In the genomic region with DNA sequence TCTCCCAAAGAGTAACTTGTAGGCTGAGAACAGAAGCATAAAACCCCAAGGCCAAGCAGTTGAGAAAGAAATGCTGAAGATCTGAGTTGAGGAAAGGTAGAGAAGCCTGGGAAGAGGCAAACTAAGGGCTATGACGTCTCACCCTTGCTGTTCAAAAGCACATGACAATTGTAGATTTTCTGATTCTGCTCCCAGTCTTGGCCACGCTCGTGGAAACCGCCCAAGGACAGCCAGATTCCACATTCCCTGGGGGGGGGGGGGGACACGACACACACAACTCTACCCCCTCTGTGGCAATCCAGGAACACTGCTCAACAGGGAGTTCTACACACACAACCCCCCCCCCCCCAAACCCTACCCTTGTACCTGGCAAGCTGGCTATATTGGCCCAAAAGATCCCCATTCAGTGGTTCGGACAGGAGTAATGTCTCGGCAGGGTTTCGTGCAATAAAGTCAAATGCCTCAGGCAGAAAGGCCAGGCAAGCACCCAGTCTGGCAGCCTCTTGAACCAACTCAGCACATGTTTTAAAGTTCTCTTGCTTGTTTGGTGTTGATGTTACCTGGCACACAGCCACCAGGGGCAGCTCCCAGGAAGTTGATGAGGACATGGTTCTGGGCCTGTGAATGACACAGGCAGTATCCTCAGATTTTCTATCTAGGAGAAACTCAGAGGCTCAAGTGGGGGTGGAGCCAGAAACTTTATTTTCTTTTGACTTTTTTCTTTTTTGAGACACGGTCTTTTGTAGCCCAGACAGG, we compare ENCODE assay signal across 8 mouse cellular contexts. TPM values are rescaled to one million over a fixed set of nuclear protein-coding genes. Genes with fewer than 3 reads are reported as not detected.
DNase-seq lines count a peak whose midpoint lies in the region; ATAC-seq lines count a peak whose summit lies in the region.

No protein-coding gene starts in this region.

- peak overlapping the region; percentile 81; the same call in 1 of the 2 replicates for H3K4me2 ChIP-seq in midbrain, embryonic 15.5 days

- H3K27ac ChIP-seq in midbrain, embryonic 15.5 days, result no peak overlapping the region

- no peaks in the 10 kb centered on the region for H3K27me3 ChIP-seq in midbrain, embryonic 15.5 days (replicated peaks)

- peaks cover 36% of the 10 kb centered on the region for H3K4me1 ChIP-seq in midbrain, embryonic 15.5 days

- ATAC-seq in midbrain, embryonic 15.5 days (replicated peaks), result no peak

- no peak overlapping the region for H3K9ac ChIP-seq in midbrain, embryonic 15.5 days

- peaks cover 35% of the 10 kb centered on the region for H3K36me3 ChIP-seq in midbrain, embryonic 15.5 days (replicated peaks)

- WGBS in midbrain, embryonic 15.5 days, result 81% methylated on average over 9 of the region's 9 CpGs

- peak overlapping the region; percentile 94; the same call in 1 of the 2 replicates for H3K4me3 ChIP-seq in midbrain, embryonic 15.5 days

- 0 out of 2 replicates have a peak, but pooled peaks cover 6% of the 10 kb centered on the region for H3K9me3 ChIP-seq in midbrain, embryonic 15.5 days

- DNase-seq in gastrocnemius, adult 18-20 months (ENCODE audit: low spot score), result peak; percentile 29
- no peak for DNase-seq in gastrocnemius, postnatal 36 days
- DNase-seq in ES-CJ7 (ENCODE audit: low read depth, low spot score), result peak; percentile 68
- peak; percentile 43 for DNase-seq in gastrocnemius, postnatal 14 days
- DNase-seq in kidney, postnatal 10 days, result peak; percentile 75
- DNase-seq in layer of hippocampus, postnatal 25 days (ENCODE audit: extremely low spot score in 1 of 2, low spot score in 1 of 2), result no peak
- DNase-seq in embryo, embryonic 9.5 days (ENCODE audit: extremely low spot score), result no peak

- intact Hi-C loops in gastrocnemius, postnatal 36 days (cut with DNase I), result loop anchor here (1.0 kb wide), 1 partner anchor 14 kb away; no protein-coding TSS in a partner anchor
- intact Hi-C loops in gastrocnemius, postnatal 14 days (cut with DNase I; ENCODE audit: low total_unique reads), result no loop called here

RNA-seq across cellular contexts. Expression of a gene that starts 1.3 kb away (rescaled TPM):
- total RNA-seq in gastrocnemius, adult 18-20 months (2021), result 10 to 100 TPM; 26.0 to 28.9 TPM
- 10 to 100 TPM; 23.2 to 23.9 TPM for total RNA-seq in gastrocnemius, postnatal 36 days (2021)
- total RNA-seq in gastrocnemius, postnatal 14 days (2021), result 10 to 100 TPM; 19.3 to 25.3 TPM
- 52.2 and 54.2 TPM in 2 replicates for polyA plus RNA-seq in midbrain, embryonic 15.5 days (2015; fragmentation: Nextera tagmentation; extraction: Ambion mirVana)
- 10 to 100 TPM; 45.7 to 47.3 TPM for total RNA-seq in layer of hippocampus, postnatal 25 days (2021)

RNA-seq across cellular contexts. Expression of a gene that starts 1.4 kb away (rescaled TPM):
- 100 to 1,000 TPM; 110 to 128 TPM for total RNA-seq in gastrocnemius, adult 18-20 months (2021)
- total RNA-seq in gastrocnemius, postnatal 36 days (2021), result 10 to 100 TPM; 85.7 to 91.7 TPM
- 10 to 100 TPM; 86.7 to 93.6 TPM for total RNA-seq in gastrocnemius, postnatal 14 days (2021)
- polyA plus RNA-seq in midbrain, embryonic 15.5 days (2015; fragmentation: Nextera tagmentation; extraction: Ambion mirVana), result 146 and 150 TPM in 2 replicates
- total RNA-seq in layer of hippocampus, postnatal 25 days (2021), result 100 to 1,000 TPM; 163 to 173 TPM

RNA-seq across cellular contexts. Expression of a gene that starts 15.2 kb away (rescaled TPM):
- 10 to 100 TPM; 28.1 to 35.8 TPM for total RNA-seq in gastrocnemius, adult 18-20 months (2021)
- total RNA-seq in gastrocnemius, postnatal 36 days (2021), result 10 to 100 TPM; 26.6 to 31.1 TPM
- 10 to 100 TPM; 26.3 to 27.7 TPM for total RNA-seq in gastrocnemius, postnatal 14 days (2021)
- polyA plus RNA-seq in midbrain, embryonic 15.5 days (2015; fragmentation: Nextera tagmentation; extraction: Ambion mirVana), result 52.9 and 53.5 TPM in 2 replicates
- total RNA-seq in layer of hippocampus, postnatal 25 days (2021), result 10 to 100 TPM; 34.6 to 35.4 TPM

RNA-seq across cellular contexts. Expression of a gene that starts 16.5 kb away (rescaled TPM):
- total RNA-seq in gastrocnemius, adult 18-20 months (2021), result not detected
- total RNA-seq in gastrocnemius, postnatal 36 days (2021), result not detected
- under 1 TPM; 0.20 to 0.27 TPM for total RNA-seq in gastrocnemius, postnatal 14 days (2021)
- 3.3 and 4.5 TPM in 2 replicates for polyA plus RNA-seq in midbrain, embryonic 15.5 days (2015; fragmentation: Nextera tagmentation; extraction: Ambion mirVana)
- 1 to 10 TPM; 6.4 to 9.2 TPM for total RNA-seq in layer of hippocampus, postnatal 25 days (2021)

RNA-seq across cellular contexts. Expression of a gene that starts 25.8 kb away (rescaled TPM):
- total RNA-seq in gastrocnemius, adult 18-20 months (2021), result not detected
- total RNA-seq in gastrocnemius, postnatal 36 days (2021), result under 1 TPM in 1 of 2 experiments, not detected in 1; 0.07 TPM
- total RNA-seq in gastrocnemius, postnatal 14 days (2021), result not detected
- 3.1 and 3.6 TPM in 2 replicates for polyA plus RNA-seq in midbrain, embryonic 15.5 days (2015; fragmentation: Nextera tagmentation; extraction: Ambion mirVana)
- 1 to 10 TPM; 3.6 to 3.7 TPM for total RNA-seq in layer of hippocampus, postnatal 25 days (2021)

Comparison
In these comparisons a context has a peak if more than half of its experiments do, and no peak if none do; other contexts are left out.
1. DNase-seq: peak in gastrocnemius, adult 18-20 months (single experiment), ES-CJ7 (single experiment), gastrocnemius, postnatal 14 days (single experiment) and kidney, postnatal 10 days (single experiment); none in gastrocnemius, postnatal 36 days (0 of 2), layer of hippocampus, postnatal 25 days (0 of 2) and embryo, embryonic 9.5 days (single experiment).